Mouse (Mus musculus): ENCODE measurements at regions not wholly inside any gene's neighbourhood (a gene's known extent, or its start where the extent isn't known, plus 50 kb on each side); places are given as distances from the start of the nearest gene placed in this dataset.

DNA sequence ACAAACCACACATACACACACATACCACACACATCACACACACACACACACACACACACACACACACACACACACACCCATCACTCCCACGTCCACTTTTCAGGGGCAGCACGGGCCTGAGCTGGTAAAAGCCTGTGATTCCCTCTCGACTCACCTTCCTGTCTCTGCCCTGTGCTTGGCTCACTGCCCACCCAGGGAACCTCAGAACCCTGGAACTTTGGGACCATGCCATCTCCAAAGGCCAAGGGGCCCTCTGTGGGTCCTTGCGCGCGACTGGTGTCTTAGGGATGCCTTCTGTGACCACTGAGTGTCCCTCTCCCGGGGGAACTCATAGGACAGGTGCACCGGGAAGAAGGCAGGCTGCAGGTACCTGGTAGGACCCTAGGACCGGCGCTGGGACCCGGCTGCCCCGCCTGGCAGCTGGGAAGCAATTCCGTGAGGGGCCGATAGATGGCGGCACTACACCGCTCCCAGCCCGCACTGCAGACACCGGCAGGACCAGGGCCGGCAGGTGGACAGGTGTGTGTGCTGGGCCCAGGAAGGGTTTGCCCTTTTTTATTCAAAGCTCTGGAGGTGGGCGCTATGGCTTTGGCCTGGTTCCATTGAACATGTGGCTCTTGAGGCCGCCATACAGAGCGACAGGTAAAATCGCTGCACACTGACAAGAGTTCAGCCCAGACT, 73.0 kb upstream of the 4931429L15Rik start:
- TF ChIP-seq CTCF (conservative IDR thresholded peaks at IDR 0.05; ENCODE audit: low read length): peak; percentile 95
- TF ChIP-seq NANOG (IDR thresholded peaks at IDR 0.05; ENCODE audit: borderline replicate concordance, low read length): no peak
